Mouse (Mus musculus) embryo, embryonic 10.5 days (tissue): ENCODE results near the gene Pip4k2a.

ENCODE experiments used
- DNase-seq: peaks from one replicate; pipeline ENCODE4 v3.0.0-alpha.2; 2015; ENCODE audit warnings: low spot score

Gene Pip4k2a

GRCm38 (mm10) chr2:18839532-18839931 is 158.4 kb downstream of the Pip4k2a start:
- DNase-seq = no peak

- DNase-seq = no peak
Measured at GRCm38 (mm10) chr2:18835266-18835908, 162.5 kb downstream of the Pip4k2a start.

GRCm38 (mm10) chr2:18833024-18833590 is 164.8 kb downstream of the Pip4k2a start:
- DNase-seq = no peak

GRCm38 (mm10) chr2:18831031-18831774 is 166.7 kb downstream of the Pip4k2a start:
- no peak for DNase-seq

GRCm38 (mm10) chr2:18822711-18823110 is 175.2 kb downstream of the Pip4k2a start:
- DNase-seq = no peak

- peak; percentile 63 for DNase-seq
Measured at GRCm38 (mm10) chr2:18821451-18822379, 176.2 kb downstream of the Pip4k2a start.

- DNase-seq = no peak
Measured at GRCm38 (mm10) chr2:18819520-18819919, 178.4 kb downstream of the Pip4k2a start.

GRCm38 (mm10) chr2:18816036-18816435 is 181.9 kb downstream of the Pip4k2a start:
- DNase-seq = no peak

- no peak for DNase-seq
Measured at GRCm38 (mm10) chr2:18815336-18815965, 182.5 kb downstream of the Pip4k2a start.

GRCm38 (mm10) chr2:18814447-18814804 is 183.5 kb downstream of the Pip4k2a start:
- DNase-seq = no peak

- DNase-seq = no peak
Measured at GRCm38 (mm10) chr2:18813683-18814446, 184.1 kb downstream of the Pip4k2a start.

GRCm38 (mm10) chr2:18807961-18808360 is 190.0 kb downstream of the Pip4k2a start:
- no peak for DNase-seq

- DNase-seq = peak; percentile 34
Measured at GRCm38 (mm10) chr2:18801281-18801862, 196.6 kb downstream of the Pip4k2a start.

GRCm38 (mm10) chr2:18800646-18801251 is 197.2 kb downstream of the Pip4k2a start:
- DNase-seq = peak; percentile 63

GRCm38 (mm10) chr2:18799966-18800645 is 197.8 kb downstream of the Pip4k2a start:
- peak; percentile 79 for DNase-seq

GRCm38 (mm10) chr2:18799265-18799965 is 198.5 kb downstream of the Pip4k2a start:
- peak; percentile 52 for DNase-seq

GRCm38 (mm10) chr2:18797776-18798175 is 200.2 kb downstream of the Pip4k2a start:
- DNase-seq = peak; percentile 47

GRCm38 (mm10) chr2:18794261-18794660 is 203.7 kb downstream of the Pip4k2a start:
- DNase-seq = no peak
